Mouse (Mus musculus): ENCODE results near the gene Rlim. TPM values are rescaled to one million over a fixed set of nuclear protein-coding genes. Genes with fewer than 3 reads are reported as not detected.

The Rlim gene
- polyA plus RNA-seq, 1 experiment, result 6.8 TPM

GRCm38 (mm10) chrX:103991702-103992101, 10.6 kb upstream of the Rlim start:
- Histone ChIP-seq H3K36me3 (ENCODE audit: control insufficient read depth, insufficient read depth) (no peaks in the 10 kb centered on the region), H3K4me3 (ENCODE audit: insufficient read depth, poor library complexity, severe bottlenecking) (no peak overlapping the region), H3K79me2 (ENCODE audit: control insufficient read depth, insufficient read depth) (no peaks in the 10 kb centered on the region), H3K27me3 (ENCODE audit: control insufficient read depth, insufficient read depth, insufficient read length) (no peaks in the 10 kb centered on the region), H3ac (ENCODE audit: control insufficient read depth, insufficient read length, low read depth) (no peak overlapping the region), H3K79me3 (ENCODE audit: low read depth) (no peaks in the 10 kb centered on the region)
- peak; percentile 39 for TF ChIP-seq CTCF (IDR thresholded peaks at IDR 0.05; ENCODE audit: control insufficient read depth, insufficient read depth, insufficient read length)
- no peak for TF ChIP-seq MAX (IDR thresholded peaks at IDR 0.05)

GRCm38 (mm10) chrX:103990392-103990791, 9.3 kb upstream of the Rlim start:
- TF ChIP-seq CTCF (IDR thresholded peaks at IDR 0.05; ENCODE audit: control insufficient read depth, insufficient read depth, insufficient read length) (no peak), CEBPB (IDR thresholded peaks at IDR 0.05; ENCODE audit: low read depth) (no peak), MAX (IDR thresholded peaks at IDR 0.05) (no peak), FOSL1 (IDR thresholded peaks at IDR 0.05; ENCODE audit: insufficient read depth, low read length, poor library complexity, severe bottlenecking) (no peak), MYOG (IDR thresholded peaks at IDR 0.05; ENCODE audit: control insufficient read depth, extremely low read depth, insufficient read length) (no peak), MYOD1 (IDR thresholded peaks at IDR 0.05; ENCODE audit: control insufficient read depth, insufficient read length, low read depth) (no peak), USF1 (IDR thresholded peaks at IDR 0.05; ENCODE audit: low read depth) (no peak)
- Histone ChIP-seq H3ac (ENCODE audit: control insufficient read depth, insufficient read length, low read depth) (no peak overlapping the region), H3K79me3 (ENCODE audit: low read depth) (no peaks in the 10 kb centered on the region), H3K4me3 (ENCODE audit: insufficient read depth, poor library complexity, severe bottlenecking) (no peak overlapping the region), H3K36me3 (ENCODE audit: control insufficient read depth, insufficient read depth) (no peaks in the 10 kb centered on the region), H3K27me3 (ENCODE audit: control insufficient read depth, insufficient read depth, insufficient read length) (no peaks in the 10 kb centered on the region), H3K79me2 (ENCODE audit: control insufficient read depth, insufficient read depth) (no peaks in the 10 kb centered on the region)

GRCm38 (mm10) chrX:103987215-103987964, 6.3 kb upstream of the Rlim start:
- Histone ChIP-seq H3K4me3 (ENCODE audit: insufficient read depth, poor library complexity, severe bottlenecking) (no peak overlapping the region), H3ac (ENCODE audit: control insufficient read depth, insufficient read length, low read depth) (no peak overlapping the region), H3K36me3 (ENCODE audit: control insufficient read depth, insufficient read depth) (no peaks in the 10 kb centered on the region), H3K79me2 (ENCODE audit: control insufficient read depth, insufficient read depth) (no peaks in the 10 kb centered on the region), H3K79me3 (ENCODE audit: low read depth) (no peaks in the 10 kb centered on the region), H3K27me3 (ENCODE audit: control insufficient read depth, insufficient read depth, insufficient read length) (no peaks in the 10 kb centered on the region)
- no peak for TF ChIP-seq USF1 (IDR thresholded peaks at IDR 0.05; ENCODE audit: low read depth)
- TF ChIP-seq MAX (IDR thresholded peaks at IDR 0.05), result no peak
- TF ChIP-seq CEBPB (IDR thresholded peaks at IDR 0.05; ENCODE audit: low read depth), result no peak
- TF ChIP-seq MYOG (IDR thresholded peaks at IDR 0.05; ENCODE audit: control insufficient read depth, extremely low read depth, insufficient read length), result no peak
- no peak for TF ChIP-seq FOSL1 (IDR thresholded peaks at IDR 0.05; ENCODE audit: insufficient read depth, low read length, poor library complexity, severe bottlenecking)
- TF ChIP-seq MYOD1 (IDR thresholded peaks at IDR 0.05; ENCODE audit: control insufficient read depth, insufficient read length, low read depth), result no peak
- TF ChIP-seq CTCF (IDR thresholded peaks at IDR 0.05; ENCODE audit: control insufficient read depth, insufficient read depth, insufficient read length), result no peak

- Histone ChIP-seq H3K79me3 (ENCODE audit: low read depth) (no peaks in the 10 kb centered on the region), H3ac (ENCODE audit: control insufficient read depth, insufficient read length, low read depth) (no peak overlapping the region), H3K27me3 (ENCODE audit: control insufficient read depth, insufficient read depth, insufficient read length) (no peaks in the 10 kb centered on the region), H3K4me3 (ENCODE audit: insufficient read depth, poor library complexity, severe bottlenecking) (no peak overlapping the region), H3K79me2 (ENCODE audit: control insufficient read depth, insufficient read depth) (no peaks in the 10 kb centered on the region), H3K36me3 (ENCODE audit: control insufficient read depth, insufficient read depth) (no peaks in the 10 kb centered on the region)
- TF ChIP-seq FOSL1 (IDR thresholded peaks at IDR 0.05; ENCODE audit: insufficient read depth, low read length, poor library complexity, severe bottlenecking), result no peak
These were observed 5.1 kb upstream of the Rlim start for GRCm38 (mm10) chrX:103986159-103986558.

- Histone ChIP-seq H3K36me3 (ENCODE audit: control insufficient read depth, insufficient read depth) (no peaks in the 10 kb centered on the region), H3ac (ENCODE audit: control insufficient read depth, insufficient read length, low read depth) (no peak overlapping the region), H3K27me3 (ENCODE audit: control insufficient read depth, insufficient read depth, insufficient read length) (no peaks in the 10 kb centered on the region), H3K4me3 (ENCODE audit: insufficient read depth, poor library complexity, severe bottlenecking) (no peak overlapping the region), H3K79me3 (ENCODE audit: low read depth) (peaks cover 9% of the 10 kb centered on the region), H3K79me2 (ENCODE audit: control insufficient read depth, insufficient read depth) (peaks cover 11% of the 10 kb centered on the region)
- TF ChIP-seq MYOG (IDR thresholded peaks at IDR 0.05; ENCODE audit: control insufficient read depth, extremely low read depth, insufficient read length) (no peak), USF1 (IDR thresholded peaks at IDR 0.05; ENCODE audit: low read depth) (no peak), CEBPB (IDR thresholded peaks at IDR 0.05; ENCODE audit: low read depth) (no peak), CTCF (IDR thresholded peaks at IDR 0.05; ENCODE audit: control insufficient read depth, insufficient read depth, insufficient read length) (no peak), MAX (IDR thresholded peaks at IDR 0.05) (no peak), FOSL1 (IDR thresholded peaks at IDR 0.05; ENCODE audit: insufficient read depth, low read length, poor library complexity, severe bottlenecking) (no peak), MYOD1 (IDR thresholded peaks at IDR 0.05; ENCODE audit: control insufficient read depth, insufficient read length, low read depth) (no peak)
These were observed 3.9 kb upstream of the Rlim start for GRCm38 (mm10) chrX:103984992-103985391.

- no peak overlapping the region for H3K4me3 ChIP-seq (ENCODE audit: insufficient read depth, poor library complexity, severe bottlenecking)
- peaks cover 39% of the 10 kb centered on the region for H3K79me3 ChIP-seq (ENCODE audit: low read depth)
- no peaks in the 10 kb centered on the region for H3K27me3 ChIP-seq (ENCODE audit: control insufficient read depth, insufficient read depth, insufficient read length)
- peaks cover 20% of the 10 kb centered on the region for H3K36me3 ChIP-seq (ENCODE audit: control insufficient read depth, insufficient read depth)
- peaks cover 43% of the 10 kb centered on the region for H3K79me2 ChIP-seq (ENCODE audit: control insufficient read depth, insufficient read depth)
- no peak overlapping the region for H3ac ChIP-seq (ENCODE audit: control insufficient read depth, insufficient read length, low read depth)
- TF ChIP-seq USF1 (IDR thresholded peaks at IDR 0.05; ENCODE audit: low read depth), result no peak
- TF ChIP-seq CEBPB (IDR thresholded peaks at IDR 0.05; ENCODE audit: low read depth), result no peak
- TF ChIP-seq CTCF (IDR thresholded peaks at IDR 0.05; ENCODE audit: control insufficient read depth, insufficient read depth, insufficient read length), result no peak
- TF ChIP-seq MYOD1 (IDR thresholded peaks at IDR 0.05; ENCODE audit: control insufficient read depth, insufficient read length, low read depth), result no peak
- TF ChIP-seq FOSL1 (IDR thresholded peaks at IDR 0.05; ENCODE audit: insufficient read depth, low read length, poor library complexity, severe bottlenecking), result no peak
These were observed 722 bp upstream of the Rlim start for GRCm38 (mm10) chrX:103981806-103982205.
